Mouse (Mus musculus): ENCODE measurements around the gene Dpp6. TPM values are rescaled to one million over a fixed set of nuclear protein-coding genes. Genes with fewer than 3 reads are reported as not detected.

Dpp6 gene
- total RNA-seq (2014; fragmentation: Nextera tagmentation), result not detected in 2 replicates
- total RNA-seq (2017), result 0.06 and 0.16 TPM in 2 replicates
- polyA plus RNA-seq (2012), result 0.01 TPM in 1 of 2 replicates, not detected in the other

GRCm38 (mm10) chr5:26816975-26817941 lies at the start of gene Dpp6:
Dpp6 (plus strand) TSS chr5:26817203.
- no peaks in the 10 kb centered on the region for H3K4me1 ChIP-seq (ENCODE audit: insufficient read depth, low read depth, low read length)
- peaks cover 24% of the 10 kb centered on the region for H3K9me3 ChIP-seq (replicated peaks)
- no peak within 1 kb of the TSS for H3K4me3 ChIP-seq (ENCODE audit: low read depth, low read length)
- no peak for DNase-seq (ENCODE audit: low spot score)
- H3K36me3 ChIP-seq (replicated peaks), result no peaks in the 10 kb centered on the region
- no peak for ATAC-seq (ENCODE audit: extremely low read depth, insufficient number of reproducible peaks, low FRiP score, poor library complexity, severe bottlenecking)
- TF ChIP-seq GATA1 (IDR thresholded peaks at IDR 0.05; ENCODE audit: borderline replicate concordance, low read length), result no peak
- TF ChIP-seq CTCF (IDR thresholded peaks at IDR 0.05; ENCODE audit: low read depth, low read length), result no peak
- no peak for TF ChIP-seq TAL1 (conservative IDR thresholded peaks at IDR 0.05; ENCODE audit: low read depth, low read length)
- TF ChIP-seq POLR2AphosphoS5 (IDR thresholded peaks at IDR 0.05; ENCODE audit: insufficient replicate concordance, low read depth, low read length), result no peak
- no peak for TF ChIP-seq GATA2 (IDR thresholded peaks at IDR 0.05; ENCODE audit: borderline replicate concordance, low read depth, low read length)
- no peaks in the 10 kb centered on the region for H3K27me3 ChIP-seq (ENCODE audit: insufficient read depth, low read length)

DNA sequence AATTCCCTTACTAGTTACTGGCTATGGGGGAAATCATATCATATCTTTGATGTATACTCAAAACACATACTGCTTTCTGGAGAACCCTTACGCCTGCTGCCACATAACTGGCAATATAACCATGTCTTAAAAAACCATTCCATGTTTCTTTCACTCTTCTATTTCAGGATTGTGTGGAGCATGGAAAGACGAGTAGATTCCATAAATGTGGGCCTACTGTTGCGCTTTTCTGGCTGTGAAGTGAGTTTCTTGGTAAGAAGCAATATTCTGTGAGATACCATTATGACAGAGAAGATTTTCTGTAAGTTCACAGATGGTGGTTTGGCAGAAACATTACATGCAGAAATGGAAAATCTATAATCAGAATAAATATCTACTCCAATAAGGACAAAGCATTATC lies 33.0 kb upstream of the Dpp6 start:
- Histone ChIP-seq H3K9me3 (replicated peaks) (0 out of 2 replicates have a peak, but pooled peaks cover 3% of the 10 kb centered on the region), H3K4me1 (ENCODE audit: insufficient read depth, low read depth, low read length) (no peaks in the 10 kb centered on the region), H3K27me3 (ENCODE audit: insufficient read depth, low read length) (no peaks in the 10 kb centered on the region), H3K4me3 (ENCODE audit: low read depth, low read length) (no peak overlapping the region), H3K36me3 (replicated peaks) (no peaks in the 10 kb centered on the region)
- DNase-seq (ENCODE audit: low spot score), result no peak
- no peak for TF ChIP-seq CTCF (IDR thresholded peaks at IDR 0.05; ENCODE audit: low read depth, low read length)
- no peak for TF ChIP-seq GATA1 (IDR thresholded peaks at IDR 0.05; ENCODE audit: borderline replicate concordance, low read length)
- TF ChIP-seq POLR2AphosphoS5 (IDR thresholded peaks at IDR 0.05; ENCODE audit: insufficient replicate concordance, low read depth, low read length), result no peak
- no peak for TF ChIP-seq TAL1 (conservative IDR thresholded peaks at IDR 0.05; ENCODE audit: low read depth, low read length)
- TF ChIP-seq GATA2 (IDR thresholded peaks at IDR 0.05; ENCODE audit: borderline replicate concordance, low read depth, low read length), result no peak
- no peak for ATAC-seq (ENCODE audit: extremely low read depth, insufficient number of reproducible peaks, low FRiP score, poor library complexity, severe bottlenecking)

DNA sequence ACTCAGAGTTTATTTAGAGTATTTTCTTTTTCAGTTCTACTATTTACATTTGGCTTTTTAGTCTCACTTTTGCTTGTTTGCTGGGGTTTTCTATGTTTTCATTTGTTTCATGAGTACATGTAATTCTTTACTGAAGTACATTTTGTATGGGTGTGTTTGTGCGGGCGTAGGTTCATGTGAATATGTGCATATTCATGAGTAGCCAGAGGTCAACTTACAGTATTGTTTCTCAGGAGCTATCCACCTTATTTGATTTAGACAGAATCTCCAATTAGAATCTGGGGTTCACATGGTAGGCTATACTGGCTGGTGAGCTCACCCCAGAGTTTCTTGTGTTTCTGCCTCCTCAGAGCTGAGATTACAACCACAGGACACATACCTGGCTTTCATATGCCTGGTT lies 21.5 kb upstream of the Dpp6 start:
- Histone ChIP-seq H3K9me3 (replicated peaks) (peaks cover 10% of the 10 kb centered on the region), H3K27me3 (ENCODE audit: insufficient read depth, low read length) (no peaks in the 10 kb centered on the region), H3K4me3 (ENCODE audit: low read depth, low read length) (no peak overlapping the region), H3K4me1 (ENCODE audit: insufficient read depth, low read depth, low read length) (no peaks in the 10 kb centered on the region), H3K36me3 (replicated peaks) (no peaks in the 10 kb centered on the region)
- TF ChIP-seq GATA2 (IDR thresholded peaks at IDR 0.05; ENCODE audit: borderline replicate concordance, low read depth, low read length), result no peak
- no peak for TF ChIP-seq TAL1 (conservative IDR thresholded peaks at IDR 0.05; ENCODE audit: low read depth, low read length)
- no peak for TF ChIP-seq GATA1 (IDR thresholded peaks at IDR 0.05; ENCODE audit: borderline replicate concordance, low read length)
- TF ChIP-seq POLR2AphosphoS5 (IDR thresholded peaks at IDR 0.05; ENCODE audit: insufficient replicate concordance, low read depth, low read length), result no peak
- TF ChIP-seq CTCF (IDR thresholded peaks at IDR 0.05; ENCODE audit: low read depth, low read length), result no peak
- DNase-seq (ENCODE audit: low spot score) (no peak), ATAC-seq (ENCODE audit: extremely low read depth, insufficient number of reproducible peaks, low FRiP score, poor library complexity, severe bottlenecking) (no peak)

DNA sequence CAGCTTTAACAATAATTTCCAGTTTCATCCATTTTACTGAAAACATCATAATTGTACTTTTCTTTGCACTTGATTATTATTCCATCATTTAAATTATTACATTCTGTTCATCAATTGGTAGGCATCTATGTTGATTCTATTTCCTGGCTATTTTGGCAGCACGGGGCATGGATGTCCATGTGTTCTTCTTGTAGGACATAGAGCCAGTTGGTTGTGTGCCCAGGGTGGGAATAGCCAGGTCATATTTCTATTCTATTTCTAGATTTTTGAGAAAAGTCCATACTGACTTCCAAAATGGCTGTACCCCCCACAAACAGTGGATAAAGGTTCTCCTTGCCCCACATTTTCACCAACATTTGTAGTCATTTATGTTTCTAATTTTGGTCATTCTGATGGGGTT lies 19.0 kb downstream of the Dpp6 start:
- DNase-seq (ENCODE audit: low spot score), result no peak
- ATAC-seq (ENCODE audit: extremely low read depth, insufficient number of reproducible peaks, low FRiP score, poor library complexity, severe bottlenecking), result no peak
- Histone ChIP-seq H3K27me3 (ENCODE audit: insufficient read depth, low read length) (no peaks in the 10 kb centered on the region), H3K36me3 (replicated peaks) (no peaks in the 10 kb centered on the region), H3K9me3 (replicated peaks) (peaks cover 3% of the 10 kb centered on the region; the same call in 1 of the 2 replicates), H3K4me1 (ENCODE audit: insufficient read depth, low read depth, low read length) (no peaks in the 10 kb centered on the region), H3K4me3 (ENCODE audit: low read depth, low read length) (no peak overlapping the region)
- TF ChIP-seq POLR2AphosphoS5 (IDR thresholded peaks at IDR 0.05; ENCODE audit: insufficient replicate concordance, low read depth, low read length), result no peak
- TF ChIP-seq CTCF (IDR thresholded peaks at IDR 0.05; ENCODE audit: low read depth, low read length), result no peak
- no peak for TF ChIP-seq GATA1 (IDR thresholded peaks at IDR 0.05; ENCODE audit: borderline replicate concordance, low read length)
- TF ChIP-seq TAL1 (conservative IDR thresholded peaks at IDR 0.05; ENCODE audit: low read depth, low read length), result no peak
- TF ChIP-seq GATA2 (IDR thresholded peaks at IDR 0.05; ENCODE audit: borderline replicate concordance, low read depth, low read length), result no peak

DNA sequence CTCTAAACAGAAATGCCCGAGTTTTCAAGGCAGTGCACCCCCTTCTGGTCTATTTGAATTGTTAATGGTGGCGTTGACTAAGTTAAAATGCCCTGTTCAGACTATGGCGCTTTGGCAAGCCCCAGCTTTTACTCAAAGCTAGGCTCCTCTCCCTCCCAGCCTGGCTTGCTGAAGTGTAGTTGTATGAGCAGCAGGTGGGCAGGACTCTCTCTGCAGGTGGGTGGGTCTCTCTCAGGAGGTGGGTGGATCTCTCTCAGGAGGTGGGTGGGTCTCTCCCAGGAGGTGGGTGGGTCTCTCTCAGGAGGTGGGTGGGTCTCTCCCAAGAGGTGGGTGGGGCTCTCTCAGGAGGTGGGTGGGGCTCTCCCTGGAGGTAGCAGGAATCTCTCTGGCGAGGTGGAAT lies 24.1 kb downstream of the Dpp6 start:
- TF ChIP-seq TAL1 (conservative IDR thresholded peaks at IDR 0.05; ENCODE audit: low read depth, low read length) (no peak), GATA2 (IDR thresholded peaks at IDR 0.05; ENCODE audit: borderline replicate concordance, low read depth, low read length) (no peak), CTCF (IDR thresholded peaks at IDR 0.05; ENCODE audit: low read depth, low read length) (no peak), GATA1 (IDR thresholded peaks at IDR 0.05; ENCODE audit: borderline replicate concordance, low read length) (no peak), POLR2AphosphoS5 (IDR thresholded peaks at IDR 0.05; ENCODE audit: insufficient replicate concordance, low read depth, low read length) (no peak)
- Histone ChIP-seq H3K27me3 (ENCODE audit: insufficient read depth, low read length) (no peaks in the 10 kb centered on the region), H3K36me3 (replicated peaks) (no peaks in the 10 kb centered on the region), H3K4me1 (ENCODE audit: insufficient read depth, low read depth, low read length) (no peaks in the 10 kb centered on the region), H3K4me3 (ENCODE audit: low read depth, low read length) (no peak overlapping the region), H3K9me3 (replicated peaks) (peaks cover 14% of the 10 kb centered on the region)
- DNase-seq (ENCODE audit: low spot score) (no peak), ATAC-seq (ENCODE audit: extremely low read depth, insufficient number of reproducible peaks, low FRiP score, poor library complexity, severe bottlenecking) (no peak)

GRCm38 (mm10) chr5:26854746-26855145 lies 37.7 kb downstream of the Dpp6 start:
- Histone ChIP-seq H3K36me3 (replicated peaks) (no peaks in the 10 kb centered on the region), H3K4me3 (ENCODE audit: low read depth, low read length) (no peak overlapping the region), H3K27me3 (ENCODE audit: insufficient read depth, low read length) (no peaks in the 10 kb centered on the region), H3K4me1 (ENCODE audit: insufficient read depth, low read depth, low read length) (no peaks in the 10 kb centered on the region), H3K9me3 (replicated peaks) (0 out of 2 replicates have a peak, but pooled peaks cover 4% of the 10 kb centered on the region)
- TF ChIP-seq GATA2 (IDR thresholded peaks at IDR 0.05; ENCODE audit: borderline replicate concordance, low read depth, low read length), result no peak
- TF ChIP-seq CTCF (IDR thresholded peaks at IDR 0.05; ENCODE audit: low read depth, low read length), result no peak
- TF ChIP-seq GATA1 (IDR thresholded peaks at IDR 0.05; ENCODE audit: borderline replicate concordance, low read length), result no peak
- TF ChIP-seq TAL1 (conservative IDR thresholded peaks at IDR 0.05; ENCODE audit: low read depth, low read length), result no peak
- TF ChIP-seq POLR2AphosphoS5 (IDR thresholded peaks at IDR 0.05; ENCODE audit: insufficient replicate concordance, low read depth, low read length), result no peak
- no peak for DNase-seq (ENCODE audit: low spot score)
- no peak for ATAC-seq (ENCODE audit: extremely low read depth, insufficient number of reproducible peaks, low FRiP score, poor library complexity, severe bottlenecking)

Measured in G1E (cell line).